Mouse (Mus musculus) erythroblast, embryonic 14.5 days (primary cell): Measurements from ENCODE around the gene Apoa1.

ENCODE experiments used
- GATA1 ChIP-seq: IDR thresholded peaks from 2 replicates; pipeline ENCODE4 v1.6.1; 2012; ENCODE audit warnings: low read length, inconsistent platforms, mixed read lengths
- TAL1 ChIP-seq: IDR thresholded peaks from 3 replicates; pipeline ENCODE4 v1.6.1; 2012; ENCODE audit warnings: low read length, inconsistent platforms, mixed read lengths

- TF ChIP-seq TAL1 (no peak), GATA1 (no peak)
Measured at GRCm38 (mm10) chr9:46227064-46227614, 1.2 kb upstream of the Apoa1 start.
